Mouse (Mus musculus) megakaryocyte, embryonic 14.5 days (primary cell): ENCODE data around the gene Rcn1. TPM values are rescaled to one million over a fixed set of nuclear protein-coding genes. Genes with fewer than 3 reads are reported as not detected.

Experiments used
- H3K27me3 ChIP-seq: replicated peaks from 2 replicates; pipeline ENCODE3; 2012; ENCODE audit warnings: inconsistent platforms
- H3K36me3 ChIP-seq: replicated peaks from 2 replicates; pipeline ENCODE3; 2012; ENCODE audit warnings: low read length, inconsistent platforms, mixed read lengths
- H3K4me1 ChIP-seq: 2 replicates; pipeline ENCODE4 v1.6.1; 2012; ENCODE audit warnings: inconsistent platforms
- H3K4me3 ChIP-seq: replicated peaks from 2 replicates; pipeline ENCODE3; 2012; ENCODE audit warnings: moderate library complexity, mild to moderate bottlenecking, inconsistent platforms
- H3K9me3 ChIP-seq: 2 replicates; pipeline ENCODE4 v1.6.1; 2012; ENCODE audit warnings: inconsistent platforms
- FLI1 ChIP-seq: IDR thresholded peaks from 2 replicates; pipeline ENCODE4 v1.6.1; 2012; ENCODE audit warnings: low read length, inconsistent platforms, mixed read lengths
- GATA1 ChIP-seq: IDR thresholded peaks from 3 replicates; pipeline ENCODE4 v1.6.1; 2012; ENCODE audit warnings: mixed read lengths, low read length, inconsistent platforms, borderline replicate concordance
- polyA plus RNA-seq: library from polyadenylated mRNA; stranded (reverse); fragments of >175 nt; gene quantifications from 2 replicates; pipeline ENCODE4 v1.2.3, GENCODE M21; 2012; ENCODE audit warnings: low replicate concordance; ENCODE audit not compliant: insufficient read depth

Rcn1 gene
- polyA plus RNA-seq, result 1.2 and 2.7 TPM in 2 replicates

- Histone ChIP-seq H3K4me1 (peaks cover 43% of the 10 kb centered on the region), H3K36me3 (peaks cover 7% of the 10 kb centered on the region), H3K4me3 (peak within 1 kb of the TSS; percentile 94), H3K9me3 (no peaks in the 10 kb centered on the region), H3K27me3 (peaks cover 44% of the 10 kb centered on the region)
- TF ChIP-seq GATA1, result no peak
- TF ChIP-seq FLI1, result no peak
These were observed at the start of gene Rcn1 for GRCm38 (mm10) chr2:105399085-105399891. Rcn1 (minus strand) TSS chr2:105399319.

- H3K36me3 ChIP-seq, result no peaks in the 10 kb centered on the region
- no peaks in the 10 kb centered on the region for H3K27me3 ChIP-seq
- H3K4me3 ChIP-seq, result no peak overlapping the region
- H3K4me1 ChIP-seq, result no peaks in the 10 kb centered on the region
- H3K9me3 ChIP-seq, result no peaks in the 10 kb centered on the region
- no peak for TF ChIP-seq FLI1
- no peak for TF ChIP-seq GATA1
These were observed 45.0 kb upstream of the Rcn1 start for GRCm38 (mm10) chr2:105444072-105444471.

GRCm38 (mm10) chr2:105439022-105439421 lies 39.9 kb upstream of the Rcn1 start:
- Histone ChIP-seq H3K4me3 (no peak overlapping the region), H3K9me3 (no peaks in the 10 kb centered on the region), H3K36me3 (no peaks in the 10 kb centered on the region), H3K27me3 (peaks cover 2% of the 10 kb centered on the region), H3K4me1 (no peaks in the 10 kb centered on the region)
- TF ChIP-seq GATA1 (no peak), FLI1 (no peak)

- Histone ChIP-seq H3K9me3 (no peaks in the 10 kb centered on the region), H3K4me3 (no peak overlapping the region), H3K27me3 (peaks cover 5% of the 10 kb centered on the region), H3K36me3 (no peaks in the 10 kb centered on the region), H3K4me1 (no peaks in the 10 kb centered on the region)
- TF ChIP-seq FLI1, result no peak
- TF ChIP-seq GATA1, result no peak
These were observed 39.4 kb upstream of the Rcn1 start for GRCm38 (mm10) chr2:105438525-105438924.

- Histone ChIP-seq H3K4me3 (no peak overlapping the region), H3K27me3 (peaks cover 14% of the 10 kb centered on the region), H3K9me3 (no peaks in the 10 kb centered on the region), H3K36me3 (no peaks in the 10 kb centered on the region), H3K4me1 (peaks cover 3% of the 10 kb centered on the region)
- no peak for TF ChIP-seq FLI1
- TF ChIP-seq GATA1, result no peak
These were observed 33.8 kb upstream of the Rcn1 start for GRCm38 (mm10) chr2:105432927-105433326.

- Histone ChIP-seq H3K4me1 (peaks cover 9% of the 10 kb centered on the region), H3K27me3 (peaks cover 27% of the 10 kb centered on the region), H3K36me3 (no peaks in the 10 kb centered on the region), H3K4me3 (no peak overlapping the region), H3K9me3 (no peaks in the 10 kb centered on the region)
- TF ChIP-seq FLI1 (no peak), GATA1 (no peak)
These were observed 31.3 kb upstream of the Rcn1 start for GRCm38 (mm10) chr2:105430373-105430772.

GRCm38 (mm10) chr2:105429899-105430298 lies 30.8 kb upstream of the Rcn1 start:
- Histone ChIP-seq H3K9me3 (no peaks in the 10 kb centered on the region), H3K36me3 (no peaks in the 10 kb centered on the region), H3K4me3 (no peak overlapping the region), H3K27me3 (peaks cover 28% of the 10 kb centered on the region), H3K4me1 (peaks cover 9% of the 10 kb centered on the region)
- TF ChIP-seq GATA1, result no peak
- no peak for TF ChIP-seq FLI1

GRCm38 (mm10) chr2:105428467-105428866 lies 29.3 kb upstream of the Rcn1 start:
- TF ChIP-seq FLI1 (no peak), GATA1 (no peak)
- no peaks in the 10 kb centered on the region for H3K36me3 ChIP-seq
- H3K4me1 ChIP-seq, result peaks cover 9% of the 10 kb centered on the region
- no peak overlapping the region for H3K4me3 ChIP-seq
- no peaks in the 10 kb centered on the region for H3K9me3 ChIP-seq
- peaks cover 26% of the 10 kb centered on the region for H3K27me3 ChIP-seq

- no peaks in the 10 kb centered on the region for H3K36me3 ChIP-seq
- H3K9me3 ChIP-seq, result no peaks in the 10 kb centered on the region
- peaks cover 9% of the 10 kb centered on the region for H3K4me1 ChIP-seq
- no peak overlapping the region for H3K4me3 ChIP-seq
- peaks cover 22% of the 10 kb centered on the region for H3K27me3 ChIP-seq
- TF ChIP-seq FLI1 (no peak), GATA1 (no peak)
These were observed 28.9 kb upstream of the Rcn1 start for GRCm38 (mm10) chr2:105428029-105428428.

- Histone ChIP-seq H3K36me3 (no peaks in the 10 kb centered on the region), H3K9me3 (no peaks in the 10 kb centered on the region), H3K4me1 (peaks cover 9% of the 10 kb centered on the region), H3K4me3 (no peak overlapping the region), H3K27me3 (peaks cover 20% of the 10 kb centered on the region)
- no peak for TF ChIP-seq GATA1
- TF ChIP-seq FLI1, result no peak
These were observed 28.3 kb upstream of the Rcn1 start for GRCm38 (mm10) chr2:105427447-105427846.
